Comparison of ENCODE assay signal across 8 mouse cellular contexts in the genomic region with DNA sequence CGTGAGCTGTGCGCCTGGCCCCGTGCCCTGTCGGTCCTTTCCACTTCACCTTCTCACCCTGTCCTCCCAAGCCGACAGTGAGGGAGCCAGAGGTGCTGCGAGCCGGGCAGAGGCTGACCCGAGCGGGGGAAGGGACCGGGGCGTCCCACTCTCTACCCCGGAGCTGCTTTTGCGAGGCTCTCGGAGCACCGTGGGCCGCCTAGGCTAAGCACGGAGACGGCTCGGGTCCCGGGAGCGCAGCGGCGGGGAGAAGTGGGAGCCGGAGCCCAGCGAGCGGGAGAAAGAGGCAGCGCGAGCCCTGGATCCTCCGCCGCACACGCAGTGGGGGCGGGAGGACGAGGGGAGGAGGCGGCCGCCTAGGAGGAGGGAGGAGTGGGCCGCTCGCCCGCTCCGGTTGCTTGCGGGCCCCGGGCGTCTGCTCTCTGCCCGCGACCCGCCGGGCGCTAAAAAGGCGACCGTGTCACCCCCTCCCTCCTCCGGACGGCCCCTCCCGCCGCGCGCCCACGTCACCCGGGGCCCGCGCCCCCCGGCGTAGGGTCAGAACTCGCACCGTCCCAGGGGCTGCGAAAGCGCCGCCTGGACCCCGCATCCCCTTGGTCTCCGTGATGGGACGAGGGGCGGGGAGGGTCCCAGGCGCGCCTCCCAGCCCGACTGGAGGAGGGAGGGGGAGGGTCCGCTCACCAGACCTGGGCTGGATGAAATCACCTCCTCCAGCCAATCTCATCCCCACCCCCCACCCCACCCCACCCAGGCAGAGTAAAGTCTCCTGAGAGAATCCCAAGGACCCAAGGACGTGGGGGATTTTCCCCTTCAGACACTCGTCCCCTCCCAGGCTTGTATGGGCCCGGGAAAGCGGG. TPM values are rescaled to one million over a fixed set of nuclear protein-coding genes. Genes with fewer than 3 reads are reported as not detected.
DNase-seq lines count a peak whose midpoint lies in the region; ATAC-seq and TF ChIP-seq lines count a peak whose summit lies in the region.

Gene Adamts3 (minus strand): TSS at position 284 of the 857 bp plus-strand sequence.

- peak within 1 kb of the TSS; percentile 80 for H3K9ac ChIP-seq in embryonic facial prominence, embryonic 14.5 days (ENCODE audit: low read depth, low read length)
- peak within 1 kb of the TSS; percentile 80 for H3K9ac ChIP-seq in limb, embryonic 14.5 days (ENCODE audit: low read depth, low read length, severe bottlenecking)
- H3K9ac ChIP-seq in midbrain, embryonic 13.5 days (replicated peaks) = peak within 1 kb of the TSS; percentile 77

- WGBS in embryonic facial prominence, embryonic 14.5 days = 1% methylated on average over 20 of the region's 78 CpGs
- 3% methylated on average over 64 of the region's 78 CpGs for WGBS in kidney, adult 2 months
- 0% methylated on average over 12 of the region's 78 CpGs for WGBS in limb, embryonic 14.5 days
- WGBS in midbrain, embryonic 13.5 days = under 1% methylated on average over 49 of the region's 78 CpGs

- TF ChIP-seq CTCF in kidney, adult 2 months (conservative IDR thresholded peaks at IDR 0.05; ENCODE audit: insufficient read depth, insufficient read length, low read depth, low read length) = no peak

- no peaks in the 10 kb centered on the region for H3K27me3 ChIP-seq in embryonic facial prominence, embryonic 14.5 days (replicated peaks; ENCODE audit: control insufficient read depth, insufficient read depth, low read length)
- 0 out of 2 replicates have a peak, but pooled peaks cover 1% of the 10 kb centered on the region for H3K27me3 ChIP-seq in kidney, adult 2 months (replicated peaks; ENCODE audit: control insufficient read depth, insufficient read depth, low read length)
- H3K27me3 ChIP-seq in limb, embryonic 14.5 days (ENCODE audit: control insufficient read depth, insufficient read depth, low read length) = no peaks in the 10 kb centered on the region
- 0 out of 2 replicates have a peak, but pooled peaks cover 5% of the 10 kb centered on the region for H3K27me3 ChIP-seq in midbrain, embryonic 13.5 days

- peak; percentile 88 for ATAC-seq in embryonic facial prominence, embryonic 14.5 days (ENCODE audit: low read depth)
- peak; percentile 86 for ATAC-seq in limb, embryonic 14.5 days (ENCODE audit: low FRiP score, low read depth)
- ATAC-seq in midbrain, embryonic 13.5 days = peak; percentile 92

- no peak for TF ChIP-seq POLR2A in kidney, adult 2 months (IDR thresholded peaks at IDR 0.05; ENCODE audit: low read depth, low read length)
- TF ChIP-seq POLR2A in limb, embryonic 14.5 days (IDR thresholded peaks at IDR 0.05; ENCODE audit: borderline replicate concordance, extremely low read depth, insufficient read depth, insufficient read length) = no peak

- peak; percentile 4 for DNase-seq in spleen, adult 12 weeks (ENCODE audit: low spot score)
- no peak for DNase-seq in spleen, postnatal 14 days (ENCODE audit: low spot score in 2 of 2)
- DNase-seq in embryonic facial prominence, embryonic 14.5 days (ENCODE audit: low spot score) = peak; percentile 83
- DNase-seq in heart, adult 9 months (ENCODE audit: low spot score in 2 of 2) = peak; percentile 44 to 54
- DNase-seq in kidney, adult 2 months = peak; percentile 59
- peak; percentile 76 for DNase-seq in limb, embryonic 14.5 days (ENCODE audit: low spot score)
- peak; percentile 20 to 30 for DNase-seq in spleen, postnatal 10 days (ENCODE audit: low spot score in 2 of 2)

- 0 out of 2 replicates have a peak, but pooled peaks cover 5% of the 10 kb centered on the region for H3K9me3 ChIP-seq in embryonic facial prominence, embryonic 14.5 days (ENCODE audit: control insufficient read depth, low read length)
- no peaks in the 10 kb centered on the region for H3K9me3 ChIP-seq in limb, embryonic 14.5 days (ENCODE audit: control insufficient read depth, low read length)
- peaks cover 5% of the 10 kb centered on the region; the same call in 1 of the 2 replicates for H3K9me3 ChIP-seq in midbrain, embryonic 13.5 days

- peak within 1 kb of the TSS; percentile 74 for H3K4me3 ChIP-seq in embryonic facial prominence, embryonic 14.5 days (ENCODE audit: low read depth, low read length)
- peak within 1 kb of the TSS; percentile 71 for H3K4me3 ChIP-seq in kidney, adult 2 months (ENCODE audit: insufficient read depth, low read depth, low read length)
- H3K4me3 ChIP-seq in limb, embryonic 14.5 days (replicated peaks; ENCODE audit: low read length) = peak within 1 kb of the TSS; percentile 73
- H3K4me3 ChIP-seq in midbrain, embryonic 13.5 days (replicated peaks) = peak within 1 kb of the TSS; percentile 76

- peaks cover 7% of the 10 kb centered on the region; the same call in 1 of the 2 replicates for H3K4me1 ChIP-seq in embryonic facial prominence, embryonic 14.5 days (ENCODE audit: control insufficient read depth, insufficient read depth, low read length)
- no peaks in the 10 kb centered on the region for H3K4me1 ChIP-seq in kidney, adult 2 months (ENCODE audit: control insufficient read depth, insufficient read depth, low read length)
- H3K4me1 ChIP-seq in limb, embryonic 14.5 days (ENCODE audit: control insufficient read depth, insufficient read depth, low read length) = peaks cover 4% of the 10 kb centered on the region; the same call in 1 of the 2 replicates
- peaks cover 20% of the 10 kb centered on the region for H3K4me1 ChIP-seq in midbrain, embryonic 13.5 days (replicated peaks)

- no peaks in the 10 kb centered on the region for H3K36me3 ChIP-seq in embryonic facial prominence, embryonic 14.5 days (ENCODE audit: control insufficient read depth, insufficient read depth, low read length)
- H3K36me3 ChIP-seq in kidney, adult 2 months (ENCODE audit: control insufficient read depth, insufficient read depth, low read length) = no peaks in the 10 kb centered on the region
- H3K36me3 ChIP-seq in limb, embryonic 14.5 days (ENCODE audit: control insufficient read depth, insufficient read depth, low read length) = no peaks in the 10 kb centered on the region
- no peaks in the 10 kb centered on the region for H3K36me3 ChIP-seq in midbrain, embryonic 13.5 days

- H3K4me2 ChIP-seq in embryonic facial prominence, embryonic 14.5 days (ENCODE audit: low read depth, low read length) = peak within 1 kb of the TSS; percentile 99
- H3K4me2 ChIP-seq in limb, embryonic 14.5 days (replicated peaks; ENCODE audit: low read depth, low read length, severe bottlenecking) = peak within 1 kb of the TSS; percentile 98
- H3K4me2 ChIP-seq in midbrain, embryonic 13.5 days (replicated peaks) = peak within 1 kb of the TSS; percentile 100

- H3K27ac ChIP-seq in embryonic facial prominence, embryonic 14.5 days (replicated peaks; ENCODE audit: low read depth, low read length) = peak within 1 kb of the TSS; percentile 78
- no peak within 1 kb of the TSS for H3K27ac ChIP-seq in kidney, adult 2 months (ENCODE audit: insufficient read depth, low read depth, low read length)
- peak within 1 kb of the TSS; percentile 73 for H3K27ac ChIP-seq in limb, embryonic 14.5 days (replicated peaks; ENCODE audit: low read depth, low read length)
- 0 out of 2 replicates have a peak within 1 kb of the TSS, but pooled peaks have one; percentile 3 for H3K27ac ChIP-seq in midbrain, embryonic 13.5 days

RNA-seq across cellular contexts. Expression of gene Adamts3, which starts in this region (rescaled TPM):
- polyA plus RNA-seq in embryonic facial prominence, embryonic 14.5 days (2014; fragmentation: Nextera tagmentation; extraction: Ambion mirVana) = 5.6 and 6.5 TPM in 2 replicates
- 0.26 and 0.39 TPM in 2 replicates for polyA plus RNA-seq in kidney, adult 2 months (2012; rRNA removed)
- 13.0 and 15.8 TPM in 2 replicates for polyA plus RNA-seq in limb, embryonic 14.5 days (2012; rRNA removed)
- polyA plus RNA-seq in limb, embryonic 14.5 days (2014; fragmentation: Nextera tagmentation; extraction: Ambion mirVana) = 9.5 and 10.8 TPM in 2 replicates
- polyA plus RNA-seq in midbrain, embryonic 13.5 days (2015; fragmentation: Nextera tagmentation; extraction: Ambion mirVana) = 2.4 and 3.2 TPM in 2 replicates

Comparison
In these comparisons a context has a peak if more than half of its experiments do, and no peak if none do; other contexts are left out.
1. DNase-seq: peak in spleen, adult 12 weeks (single experiment), embryonic facial prominence, embryonic 14.5 days (single experiment), heart, adult 9 months (2 of 2), limb, embryonic 14.5 days (single experiment) and spleen, postnatal 10 days (2 of 2); none in spleen, postnatal 14 days (0 of 2).
2. Peak in DNase-seq and H3K4me3 ChIP-seq in kidney, adult 2 months; RNA of the gene not detected or under 1 TPM.
3. Peak in every context shown above with its lines, with median percentiles within 50 percentile points of each other: ATAC-seq, H3K4me2 ChIP-seq, H3K4me3 ChIP-seq and H3K9ac ChIP-seq.